ENCODE assay signal across 8 mouse cellular contexts in genomic region chr14:31204844-31205243, GRCm38 (mm10). TPM values are rescaled to one million over a fixed set of nuclear protein-coding genes. Genes with fewer than 3 reads are reported as not detected.
DNase-seq lines count a peak whose midpoint lies in the region; ATAC-seq and TF ChIP-seq lines count a peak whose summit lies in the region.

No protein-coding gene starts in this region.

- no peak for TF ChIP-seq EP300 in heart, adult 2 months (IDR thresholded peaks at IDR 0.05; ENCODE audit: insufficient read depth, low read depth, low read length)
- no peak for TF ChIP-seq EP300 in CH12.LX (IDR thresholded peaks at IDR 0.05; ENCODE audit: low read length)

- in situ Hi-C loops in CH12.LX (cut with MboI; ENCODE audit: low pct_ligation_motif_present, low pct_unique_long_range_greater_than_20kb, low sequenced_read_pairs): no loop called here

- peak overlapping the region; percentile 67 for H3K4me3 ChIP-seq in heart, adult 2 months
- peak overlapping the region; percentile 79 to 97 (median 88) for H3K4me3 ChIP-seq in CH12.LX (replicated peaks in 1 of 3; ENCODE audit: low read depth in 2 of 3, low read length in 2 of 3, poor library complexity in 1 of 3)
- H3K4me3 ChIP-seq in forebrain, embryonic 15.5 days: peak overlapping the region; percentile 89
- peak overlapping the region; percentile 83 for H3K4me3 ChIP-seq in liver, embryonic 15.5 days (replicated peaks)

- 40% methylated on average over 4 of the region's 4 CpGs for WGBS in heart, adult 2 months
- WGBS in forebrain, embryonic 15.5 days: 72% methylated on average over 4 of the region's 4 CpGs
- 36% methylated on average over 4 of the region's 4 CpGs for WGBS in liver, embryonic 15.5 days (ENCODE audit: insufficient replicate concordance)

- TF ChIP-seq CTCF in heart, adult 2 months (IDR thresholded peaks at IDR 0.05): no peak
- no peak for TF ChIP-seq CTCF in CH12.LX (conservative IDR thresholded peaks at IDR 0.05 in 1 of 2, IDR thresholded peaks at IDR 0.05 in 1 of 2; ENCODE audit: low read depth in 2 of 2, low read length in 2 of 2)

- TF ChIP-seq RAD21 in CH12.LX (IDR thresholded peaks at IDR 0.05; ENCODE audit: low read depth, low read length): no peak

- dilution Hi-C loops in CH12.LX (cut with MboI; ENCODE audit: extremely low pct_ligation_motif_present, extremely low pct_unique_long_range_greater_than_20kb, low sequenced_read_pairs): no loop called here

- H3K27ac ChIP-seq in heart, adult 2 months: peak overlapping the region; percentile 98
- H3K27ac ChIP-seq in CH12.LX (ENCODE audit: insufficient read depth, low read depth): peak overlapping the region; percentile 19
- H3K27ac ChIP-seq in forebrain, embryonic 15.5 days (replicated peaks): peak overlapping the region; percentile 91; the same call in 1 of the 2 replicates
- peak overlapping the region; percentile 88 for H3K27ac ChIP-seq in liver, embryonic 15.5 days (replicated peaks)

- H3K79me2 ChIP-seq in heart, adult 2 months (replicated peaks; ENCODE audit: control insufficient read depth, insufficient read depth, low read length): no peaks in the 10 kb centered on the region
- H3K79me2 ChIP-seq in CH12.LX (replicated peaks; ENCODE audit: control insufficient read depth, extremely low read depth, insufficient read depth, poor library complexity, severe bottlenecking): peaks cover 29% of the 10 kb centered on the region

- no peak for TF ChIP-seq POLR2A in heart, adult 2 months (IDR thresholded peaks at IDR 0.05; ENCODE audit: insufficient read depth, low read depth, low read length)
- TF ChIP-seq POLR2A in CH12.LX (IDR thresholded peaks at IDR 0.05; ENCODE audit: low read depth, low read length): no peak

- no peak for DNase-seq in heart, adult 2 months
- no peak for DNase-seq in heart, adult 8-10 months (ENCODE audit: low spot score)
- peak; percentile 21 for DNase-seq in CH12.LX (ENCODE audit: extremely low read depth)
- DNase-seq in adrenal gland, postnatal 14 days: no peak
- no peak for DNase-seq in kidney, postnatal 4 days
- DNase-seq in adrenal gland, postnatal 36 days: no peak

- H3K9ac ChIP-seq in heart, adult 2 months (ENCODE audit: low read depth, low read length): peak overlapping the region; percentile 95; the same call in 1 of the 2 replicates
- H3K9ac ChIP-seq in CH12.LX (ENCODE audit: insufficient read depth, low read depth): peak overlapping the region; percentile 93
- peak overlapping the region; percentile 94 for H3K9ac ChIP-seq in forebrain, embryonic 15.5 days (replicated peaks)
- peak overlapping the region; percentile 87 for H3K9ac ChIP-seq in liver, embryonic 15.5 days

- H3K27me3 ChIP-seq in heart, adult 2 months (ENCODE audit: control insufficient read depth, insufficient read depth, low read length): no peaks in the 10 kb centered on the region
- peaks cover 8% of the 10 kb centered on the region for H3K27me3 ChIP-seq in CH12.LX (replicated peaks)
- no peaks in the 10 kb centered on the region for H3K27me3 ChIP-seq in forebrain, embryonic 15.5 days
- 0 out of 2 replicates have a peak, but pooled peaks cover 3% of the 10 kb centered on the region for H3K27me3 ChIP-seq in liver, embryonic 15.5 days

- H3K4me1 ChIP-seq in heart, adult 2 months (ENCODE audit: control insufficient read depth, insufficient read depth, low read length): peaks cover 6% of the 10 kb centered on the region
- H3K4me1 ChIP-seq in CH12.LX (ENCODE audit: control insufficient read depth in 1 of 2, insufficient read depth in 2 of 2): peaks cover 7 to 24% of the 10 kb centered on the region in 2 experiments; a peak in 3 of 4 replicates
- H3K4me1 ChIP-seq in forebrain, embryonic 15.5 days: peaks cover 25% of the 10 kb centered on the region
- peaks cover 61% of the 10 kb centered on the region for H3K4me1 ChIP-seq in liver, embryonic 15.5 days (replicated peaks)

- ATAC-seq in forebrain, embryonic 15.5 days (replicated peaks): no peak
- no peak for ATAC-seq in liver, embryonic 15.5 days (ENCODE audit: insufficient read depth)

- H3K36me3 ChIP-seq in heart, adult 2 months (ENCODE audit: control insufficient read depth, insufficient read depth, low read length): peaks cover 6% of the 10 kb centered on the region
- H3K36me3 ChIP-seq in CH12.LX (replicated peaks in 1 of 2; ENCODE audit: control insufficient read depth in 1 of 2, insufficient read depth in 1 of 2, low read length in 1 of 2): peaks cover 32 to 48% of the 10 kb centered on the region in 2 experiments
- H3K36me3 ChIP-seq in forebrain, embryonic 15.5 days: peaks cover 46% of the 10 kb centered on the region
- H3K36me3 ChIP-seq in liver, embryonic 15.5 days (replicated peaks): peaks cover 44% of the 10 kb centered on the region

- no peaks in the 10 kb centered on the region for H3K9me3 ChIP-seq in CH12.LX (replicated peaks; ENCODE audit: low read length)
- no peaks in the 10 kb centered on the region for H3K9me3 ChIP-seq in forebrain, embryonic 15.5 days
- H3K9me3 ChIP-seq in liver, embryonic 15.5 days (replicated peaks): no peaks in the 10 kb centered on the region

- H3K4me2 ChIP-seq in CH12.LX (ENCODE audit: insufficient read depth, low read depth, poor library complexity, severe bottlenecking): peak overlapping the region; percentile 95
- peak overlapping the region; percentile 74 for H3K4me2 ChIP-seq in forebrain, embryonic 15.5 days (replicated peaks)
- peak overlapping the region; percentile 91 for H3K4me2 ChIP-seq in liver, embryonic 15.5 days

- intact Hi-C loops in heart, adult 2 months (cut with DNase I): loop anchor here (5.0 kb wide), 1 partner anchor 132 kb away; the partner anchor contains the start of gene Capn7

TF ChIP-seq in CH12.LX, 34 proteins besides CTCF, POLR2A, EP300 and RAD21 (continues in another document):
- TF ChIP-seq USF2 (conservative IDR thresholded peaks at IDR 0.05; ENCODE audit: low read depth, low read length) (no peak), NRF1 (IDR thresholded peaks at IDR 0.05; ENCODE audit: low read depth, low read length) (no peak), MAFK (IDR thresholded peaks at IDR 0.05; ENCODE audit: insufficient replicate concordance, low read length) (no peak), ZC3H11A (IDR thresholded peaks at IDR 0.05; ENCODE audit: low read depth, low read length) (no peak), SIN3A (IDR thresholded peaks at IDR 0.05; ENCODE audit: low read length) (no peak)

RNA-seq across cellular contexts. Expression of gene Tnnc1, which starts 3.3 kb away (rescaled TPM):
- total RNA-seq in heart, adult 2 months (2021): 1,000 to 10,000 TPM; 5,084 to 5,508 TPM
- 4,851 and 5,939 TPM in 2 replicates for polyA plus RNA-seq in heart, adult 2 months (2012; rRNA removed)
- total RNA-seq in heart, adult 8-10 months (2022): 1,000 to 10,000 TPM; 5,856 to 6,611 (median 6,322) TPM
- total RNA-seq in CH12.LX (2012; rRNA removed): 0.25 and 0.29 TPM in 2 replicates
- total RNA-seq in CH12.LX (2014; rRNA removed): 0.63 and 0.86 TPM in 2 replicates
- polyA plus RNA-seq in CH12.LX (2012; ENCODE audit: insufficient read length, low read depth): 0.66 and 1.0 TPM in 2 replicates
- polyA plus RNA-seq in forebrain, embryonic 15.5 days (2015; fragmentation: Nextera tagmentation; extraction: Ambion mirVana): 1.7 and 2.2 TPM in 2 replicates
- polyA plus RNA-seq in liver, embryonic 15.5 days (2015; fragmentation: Nextera tagmentation; extraction: Ambion mirVana): 66.4 and 66.7 TPM in 2 replicates
- 0.67 and 1.3 TPM in 2 replicates for total RNA-seq in adrenal gland, postnatal 14 days (2021)
- 1 to 10 TPM in 1 of 2 experiments, under 1 TPM in 1; 0.76 to 1.5 TPM for total RNA-seq in adrenal gland, postnatal 36 days (2021)

RNA-seq across cellular contexts. Expression of gene Nisch, which starts 11.9 kb away (rescaled TPM):
- total RNA-seq in heart, adult 2 months (2021): 100 to 1,000 TPM; 123 to 129 TPM
- 187 and 223 TPM in 2 replicates for polyA plus RNA-seq in heart, adult 2 months (2012; rRNA removed)
- total RNA-seq in heart, adult 8-10 months (2022): 100 to 1,000 TPM; 129 to 142 (median 131) TPM
- total RNA-seq in CH12.LX (2012; rRNA removed): 76.1 and 85.2 TPM in 2 replicates
- 43.1 and 46.3 TPM in 2 replicates for total RNA-seq in CH12.LX (2014; rRNA removed)
- polyA plus RNA-seq in CH12.LX (2012; ENCODE audit: insufficient read length, low read depth): 149 and 180 TPM in 2 replicates
- 339 and 356 TPM in 2 replicates for polyA plus RNA-seq in forebrain, embryonic 15.5 days (2015; fragmentation: Nextera tagmentation; extraction: Ambion mirVana)
- polyA plus RNA-seq in liver, embryonic 15.5 days (2015; fragmentation: Nextera tagmentation; extraction: Ambion mirVana): 92.3 and 115 TPM in 2 replicates
- 269 and 295 TPM in 2 replicates for total RNA-seq in adrenal gland, postnatal 14 days (2021)
- 100 to 1,000 TPM; 265 to 294 TPM for total RNA-seq in adrenal gland, postnatal 36 days (2021)

RNA-seq across cellular contexts. Expression of gene Sema3g, which starts 12.8 kb away (rescaled TPM):
- total RNA-seq in heart, adult 2 months (2021): 10 to 100 TPM; 15.0 to 15.1 TPM
- polyA plus RNA-seq in heart, adult 2 months (2012; rRNA removed): 6.1 and 8.0 TPM in 2 replicates
- 10 to 100 TPM; 12.3 to 14.2 (median 13.2) TPM for total RNA-seq in heart, adult 8-10 months (2022)
- total RNA-seq in CH12.LX (2012; rRNA removed) (1.0 and 1.1 TPM in 2 replicates), CH12.LX (2014; rRNA removed) (0.36 and 0.47 TPM in 2 replicates)
- 0.93 and 0.94 TPM in 2 replicates for polyA plus RNA-seq in CH12.LX (2012; ENCODE audit: insufficient read length, low read depth)
- polyA plus RNA-seq in forebrain, embryonic 15.5 days (2015; fragmentation: Nextera tagmentation; extraction: Ambion mirVana): 0.53 and 0.61 TPM in 2 replicates
- polyA plus RNA-seq in liver, embryonic 15.5 days (2015; fragmentation: Nextera tagmentation; extraction: Ambion mirVana): 0.03 and 0.08 TPM in 2 replicates
- total RNA-seq in adrenal gland, postnatal 14 days (2021): 10.9 and 13.9 TPM in 2 replicates
- 1 to 10 TPM; 5.7 to 9.6 TPM for total RNA-seq in adrenal gland, postnatal 36 days (2021)

RNA-seq across cellular contexts. Expression of gene Stab1, which starts 36.4 kb away (rescaled TPM):
- 10 to 100 TPM; 64.2 to 65.0 TPM for total RNA-seq in heart, adult 2 months (2021)
- polyA plus RNA-seq in heart, adult 2 months (2012; rRNA removed): 77.0 and 90.8 TPM in 2 replicates
- 10 to 100 TPM; 50.1 to 64.3 (median 57.1) TPM for total RNA-seq in heart, adult 8-10 months (2022)
- total RNA-seq in CH12.LX (2012; rRNA removed) (3.9 and 4.4 TPM in 2 replicates), CH12.LX (2014; rRNA removed) (4.6 and 5.8 TPM in 2 replicates)
- 11.2 TPM in 2 replicates for polyA plus RNA-seq in CH12.LX (2012; ENCODE audit: insufficient read length, low read depth)
- polyA plus RNA-seq in forebrain, embryonic 15.5 days (2015; fragmentation: Nextera tagmentation; extraction: Ambion mirVana): 12.9 and 19.0 TPM in 2 replicates
- 22.0 and 27.4 TPM in 2 replicates for polyA plus RNA-seq in liver, embryonic 15.5 days (2015; fragmentation: Nextera tagmentation; extraction: Ambion mirVana)
- 74.4 and 78.6 TPM in 2 replicates for total RNA-seq in adrenal gland, postnatal 14 days (2021)
- total RNA-seq in adrenal gland, postnatal 36 days (2021): 10 to 100 TPM; 61.7 to 88.5 TPM

RNA-seq across cellular contexts. Expression of gene Phf7, which starts 46.3 kb away (rescaled TPM):
- 1 to 10 TPM; 2.9 to 3.6 TPM for total RNA-seq in heart, adult 2 months (2021)
- polyA plus RNA-seq in heart, adult 2 months (2012; rRNA removed): 3.1 and 5.7 TPM in 2 replicates
- 1 to 10 TPM; 3.2 to 5.2 (median 4.2) TPM for total RNA-seq in heart, adult 8-10 months (2022)
- 11.1 and 13.9 TPM in 2 replicates for total RNA-seq in CH12.LX (2012; rRNA removed)
- 13.5 and 14.3 TPM in 2 replicates for total RNA-seq in CH12.LX (2014; rRNA removed)
- 10.0 and 12.5 TPM in 2 replicates for polyA plus RNA-seq in CH12.LX (2012; ENCODE audit: insufficient read length, low read depth)
- 11.9 and 13.1 TPM in 2 replicates for polyA plus RNA-seq in forebrain, embryonic 15.5 days (2015; fragmentation: Nextera tagmentation; extraction: Ambion mirVana)
- 5.6 and 6.3 TPM in 2 replicates for polyA plus RNA-seq in liver, embryonic 15.5 days (2015; fragmentation: Nextera tagmentation; extraction: Ambion mirVana)
- 6.8 and 9.6 TPM in 2 replicates for total RNA-seq in adrenal gland, postnatal 14 days (2021)
- total RNA-seq in adrenal gland, postnatal 36 days (2021): 1 to 10 TPM; 5.1 to 8.9 TPM

Comparison
In these comparisons a context has a peak if more than half of its experiments do, and no peak if none do; other contexts are left out.
1. H3K27ac ChIP-seq: peak in every context shown above with its lines; median percentile 98 in heart, adult 2 months; 91 in forebrain, embryonic 15.5 days; 88 in liver, embryonic 15.5 days; 19 in CH12.LX.
2. RNA of gene Tnnc1, which starts 3.3 kb away (total RNA-seq): 5,856 to 6,611 TPM in heart, adult 8-10 months and 5,084 to 5,508 TPM in heart, adult 2 months; 0.76 to 1.5 TPM in adrenal gland, postnatal 36 days, 0.67 to 1.3 TPM in adrenal gland, postnatal 14 days and 0.25 to 0.86 TPM in CH12.LX; every median in the first group is over 1,000 times any median in the second.
3. Peak in every context shown above with its lines, with median percentiles within 50 percentile points of each other: H3K4me3 ChIP-seq, H3K9ac ChIP-seq and H3K4me2 ChIP-seq.